18 mouse cellular contexts compared by ENCODE assay signal in the genomic region with DNA sequence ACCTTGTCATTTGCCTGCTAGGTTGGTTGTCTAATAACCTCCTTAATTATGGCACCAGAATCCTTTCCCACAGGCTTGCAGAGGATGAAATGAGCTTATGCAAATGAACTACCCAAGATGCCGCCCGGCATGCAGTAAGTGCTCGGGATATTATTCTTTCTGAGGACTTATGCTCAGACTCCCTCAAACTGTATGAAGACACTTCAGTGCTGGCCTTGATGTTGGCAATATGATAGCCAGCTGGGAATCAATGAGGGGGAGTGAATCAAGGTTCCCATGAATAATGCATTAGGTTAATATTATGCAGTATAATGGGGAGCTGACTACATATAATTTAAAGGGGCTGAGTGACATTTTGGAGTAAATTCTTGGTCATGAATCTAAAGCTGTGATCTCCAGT.
DNase-seq lines count a peak whose midpoint lies in the region; ATAC-seq and TF ChIP-seq lines count a peak whose summit lies in the region.
"Had no signal": no experiment of that assay in that cellular context is flagged by ENCODE, and none has a peak within 500 bp of the region (broad histone marks: within the 10 kb centered on the region; RNA-seq: fewer than 3 reads in every experiment).

No protein-coding gene starts in this region.

- no peak overlapping the region for H3K9ac ChIP-seq in forebrain, embryonic 12.5 days
- H3K9ac ChIP-seq in forebrain, embryonic 16.5 days (replicated peaks; ENCODE audit: low read depth, low read length): no peak overlapping the region
- H3K9ac ChIP-seq in midbrain, postnatal 0 days (replicated peaks; ENCODE audit: low read length, poor library complexity, severe bottlenecking): no peak overlapping the region
- H3K9ac ChIP-seq: heart, embryonic 12.5 days had no signal

- no peak overlapping the region for H3K27ac ChIP-seq in forebrain, embryonic 12.5 days
- no peak overlapping the region for H3K27ac ChIP-seq in forebrain, embryonic 10.5 days
- no peak overlapping the region for H3K27ac ChIP-seq in testis, adult 2 months (ENCODE audit: control insufficient read depth, insufficient read depth, low read depth, low read length)
- H3K27ac ChIP-seq in forebrain, embryonic 16.5 days (ENCODE audit: low read length): no peak overlapping the region
- no peak overlapping the region for H3K27ac ChIP-seq in midbrain, postnatal 0 days (ENCODE audit: low read depth, low read length)
- H3K27ac ChIP-seq: embryonic facial prominence, embryonic 10.5 days; gastrocnemius, adult 2 months; hindbrain, embryonic 10.5 days had no signal

- no peak for TF ChIP-seq POLR2A in testis, adult 2 months (IDR thresholded peaks at IDR 0.05; ENCODE audit: control insufficient read depth, low read depth, low read length)

- H3K4me2 ChIP-seq in forebrain, embryonic 12.5 days: no peak overlapping the region
- no peak overlapping the region for H3K4me2 ChIP-seq in forebrain, embryonic 16.5 days (ENCODE audit: low read length)
- H3K4me2 ChIP-seq in midbrain, postnatal 0 days (ENCODE audit: low read depth, low read length, poor library complexity, severe bottlenecking): 0 out of 2 replicates have a peak overlapping the region, but pooled peaks have one; percentile 9
- H3K4me2 ChIP-seq: heart, embryonic 12.5 days had no signal

- H3K36me3 ChIP-seq in forebrain, embryonic 12.5 days (replicated peaks): no peaks in the 10 kb centered on the region
- H3K36me3 ChIP-seq in forebrain, embryonic 10.5 days (replicated peaks): no peaks in the 10 kb centered on the region
- H3K36me3 ChIP-seq in testis, adult 2 months (ENCODE audit: control insufficient read depth, insufficient read depth, low read length): no peaks in the 10 kb centered on the region
- no peaks in the 10 kb centered on the region for H3K36me3 ChIP-seq in forebrain, embryonic 16.5 days (ENCODE audit: control insufficient read depth, insufficient read depth)
- H3K36me3 ChIP-seq in midbrain, postnatal 0 days (ENCODE audit: insufficient read depth, low read length): no peaks in the 10 kb centered on the region
- H3K36me3 ChIP-seq: embryonic facial prominence, embryonic 10.5 days; heart, embryonic 12.5 days; hindbrain, embryonic 10.5 days had no signal

- TF ChIP-seq CTCF in testis, adult 2 months (IDR thresholded peaks at IDR 0.05; ENCODE audit: control insufficient read depth, insufficient read depth, insufficient replicate concordance, low read depth, low read length): no peak
- no peak for TF ChIP-seq CTCF in midbrain, postnatal 0 days (IDR thresholded peaks at IDR 0.05)

- peaks cover 5% of the 10 kb centered on the region; the same call in 1 of the 2 replicates for H3K4me1 ChIP-seq in forebrain, embryonic 12.5 days
- H3K4me1 ChIP-seq in forebrain, embryonic 10.5 days: no peaks in the 10 kb centered on the region
- no peaks in the 10 kb centered on the region for H3K4me1 ChIP-seq in testis, adult 2 months (ENCODE audit: control insufficient read depth, insufficient read depth, low read length)
- H3K4me1 ChIP-seq in forebrain, embryonic 16.5 days (replicated peaks; ENCODE audit: control insufficient read depth, insufficient read depth, low read length): peaks cover 10% of the 10 kb centered on the region
- H3K4me1 ChIP-seq in midbrain, postnatal 0 days (ENCODE audit: insufficient read depth, low read length): peaks cover 3% of the 10 kb centered on the region; the same call in 1 of the 2 replicates
- H3K4me1 ChIP-seq: embryonic facial prominence, embryonic 10.5 days; heart, embryonic 12.5 days; hindbrain, embryonic 10.5 days had no signal

- peak; percentile 80 for ATAC-seq in forebrain, embryonic 12.5 days (ENCODE audit: low FRiP score)
- ATAC-seq in forebrain, embryonic 16.5 days: peak; percentile 84
- no peak for ATAC-seq in midbrain, postnatal 0 days (ENCODE audit: low FRiP score)
- ATAC-seq: hindbrain, embryonic 16.5 days; inflammation-experienced regulatory T-cells, adult 6 months had no signal

- no peaks in the 10 kb centered on the region for H3K27me3 ChIP-seq in forebrain, embryonic 12.5 days
- no peaks in the 10 kb centered on the region for H3K27me3 ChIP-seq in forebrain, embryonic 10.5 days (ENCODE audit: poor library complexity, severe bottlenecking)
- no peaks in the 10 kb centered on the region for H3K27me3 ChIP-seq in testis, adult 2 months (ENCODE audit: control insufficient read depth, insufficient read depth, low read length)
- H3K27me3 ChIP-seq in forebrain, embryonic 16.5 days (replicated peaks; ENCODE audit: control insufficient read depth, insufficient read depth, low read length): no peaks in the 10 kb centered on the region
- H3K27me3 ChIP-seq in midbrain, postnatal 0 days (ENCODE audit: insufficient read depth, low read length): no peaks in the 10 kb centered on the region
- H3K27me3 ChIP-seq: heart, embryonic 12.5 days had no signal

- WGBS in forebrain, embryonic 12.5 days: 64% methylated on average over 3 of the region's 3 CpGs
- WGBS in forebrain, embryonic 10.5 days: 88% methylated on average over 3 of the region's 3 CpGs
- WGBS in forebrain, embryonic 16.5 days: 43% methylated on average over 3 of the region's 3 CpGs
- WGBS in midbrain, postnatal 0 days: 22% methylated on average over 3 of the region's 3 CpGs

- H3K9me3 ChIP-seq in forebrain, embryonic 12.5 days: no peaks in the 10 kb centered on the region
- H3K9me3 ChIP-seq in forebrain, embryonic 10.5 days: no peaks in the 10 kb centered on the region
- no peaks in the 10 kb centered on the region for H3K9me3 ChIP-seq in forebrain, embryonic 16.5 days (ENCODE audit: control insufficient read depth, low read length)
- H3K9me3 ChIP-seq in midbrain, postnatal 0 days (ENCODE audit: low read length): no peaks in the 10 kb centered on the region
- H3K9me3 ChIP-seq: embryonic facial prominence, embryonic 10.5 days; heart, embryonic 12.5 days; hindbrain, embryonic 10.5 days had no signal

- H3K4me3 ChIP-seq in forebrain, embryonic 12.5 days (replicated peaks): no peak overlapping the region
- H3K4me3 ChIP-seq in forebrain, embryonic 10.5 days: no peak overlapping the region
- H3K4me3 ChIP-seq in testis, adult 2 months (ENCODE audit: control insufficient read depth, low read depth, low read length): peak overlapping the region; percentile 12; the same call in 1 of the 2 replicates
- H3K4me3 ChIP-seq in forebrain, embryonic 16.5 days (replicated peaks; ENCODE audit: low read length): no peak overlapping the region
- no peak overlapping the region for H3K4me3 ChIP-seq in midbrain, postnatal 0 days (ENCODE audit: low read depth, low read length)
- H3K4me3 ChIP-seq: embryonic facial prominence, embryonic 10.5 days; gastrocnemius, adult 2 months; heart, embryonic 12.5 days; hindbrain, embryonic 10.5 days had no signal

- no peak for DNase-seq in forebrain, embryonic 10.5 days (ENCODE audit: extremely low spot score, low spot score)
- DNase-seq in testis, postnatal 10 days (ENCODE audit: low spot score): no peak
- peak; percentile 5 for DNase-seq in midbrain, postnatal 0 days (ENCODE audit: low spot score)
- DNase-seq in urinary bladder, postnatal 4 days (ENCODE audit: low spot score in 2 of 2): no peak
- DNase-seq in cerebellum, adult 9-10 months: no peak
- DNase-seq: adrenal gland, postnatal 10 days; cerebellum, adult 18-20 months; cerebellum, postnatal 10 days; gastrocnemius, adult 2 months; gastrocnemius, postnatal 25 days had no signal
